Mouse (Mus musculus): Measurements from ENCODE around the gene Lypd6. TPM values are rescaled to one million over a fixed set of nuclear protein-coding genes. Genes with fewer than 3 reads are reported as not detected.
A peak's percentile ranks its signal among the peaks of the same experiment; 100 is the strongest.

Gene Lypd6
- polyA plus RNA-seq (2015; fragmentation: Nextera tagmentation; extraction: Ambion mirVana): 1.7 and 1.8 TPM in 2 replicates

DNA sequence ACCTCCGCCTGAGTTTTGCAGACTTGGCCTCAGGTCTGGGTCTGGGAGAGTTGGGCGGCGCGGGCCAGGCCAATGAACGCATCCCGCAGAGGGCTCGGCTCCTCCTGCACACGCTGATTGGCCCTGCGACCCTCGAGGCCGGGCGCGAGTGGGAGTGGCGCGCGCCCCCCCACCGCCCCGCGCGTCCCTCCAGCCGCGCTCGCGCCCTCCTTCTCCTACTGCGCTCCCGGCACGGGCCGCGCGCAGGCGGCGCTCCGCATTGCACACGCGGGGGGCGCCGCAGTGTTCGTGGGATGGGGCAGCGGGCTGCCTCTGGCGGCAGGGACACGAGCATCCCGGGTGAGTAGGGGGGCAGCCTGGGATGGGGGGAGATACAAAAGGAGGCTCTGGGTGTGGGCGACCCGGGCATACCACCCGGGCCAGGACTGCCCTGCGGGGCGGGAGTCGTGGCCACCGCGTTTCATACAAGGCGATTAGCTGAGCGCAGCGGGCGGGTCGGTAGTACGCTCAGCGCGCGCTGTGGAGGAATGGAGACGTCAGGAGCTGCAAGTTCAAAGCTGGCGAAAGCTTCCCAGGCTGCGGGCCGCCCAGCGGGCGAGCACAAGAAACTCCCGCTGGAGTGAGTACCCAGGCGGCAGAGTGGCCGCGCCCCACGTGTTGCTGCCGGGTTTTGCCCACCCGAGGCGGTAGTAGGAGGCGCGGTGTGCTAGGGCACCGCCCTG lies at the start of gene Lypd6:
Lypd6 (plus strand) TSS at position 184 of the 722 bp plus-strand sequence.
- Histone ChIP-seq H3K9me3 (ENCODE audit: control insufficient read depth, low read length) (no peaks in the 10 kb centered on the region), H3K4me3 (ENCODE audit: low read length) (peak within 1 kb of the TSS; percentile 62), H3K4me1 (replicated peaks; ENCODE audit: control insufficient read depth, insufficient read depth, low read length) (peaks cover 3% of the 10 kb centered on the region; the same call in 1 of the 2 replicates), H3K36me3 (ENCODE audit: control insufficient read depth, insufficient read depth, low read length) (no peaks in the 10 kb centered on the region), H3K27ac (ENCODE audit: low read length) (no peak within 1 kb of the TSS), H3K4me2 (ENCODE audit: low read depth, low read length) (peak within 1 kb of the TSS; percentile 98), H3K27me3 (ENCODE audit: control insufficient read depth, insufficient read depth, low read depth, low read length) (peaks cover 14% of the 10 kb centered on the region), H3K9ac (ENCODE audit: low read length) (peak within 1 kb of the TSS; percentile 57)
- ATAC-seq (ENCODE audit: low read depth): peak; percentile 99
- WGBS: under 1% methylated on average over 62 of the region's 76 CpGs

DNA sequence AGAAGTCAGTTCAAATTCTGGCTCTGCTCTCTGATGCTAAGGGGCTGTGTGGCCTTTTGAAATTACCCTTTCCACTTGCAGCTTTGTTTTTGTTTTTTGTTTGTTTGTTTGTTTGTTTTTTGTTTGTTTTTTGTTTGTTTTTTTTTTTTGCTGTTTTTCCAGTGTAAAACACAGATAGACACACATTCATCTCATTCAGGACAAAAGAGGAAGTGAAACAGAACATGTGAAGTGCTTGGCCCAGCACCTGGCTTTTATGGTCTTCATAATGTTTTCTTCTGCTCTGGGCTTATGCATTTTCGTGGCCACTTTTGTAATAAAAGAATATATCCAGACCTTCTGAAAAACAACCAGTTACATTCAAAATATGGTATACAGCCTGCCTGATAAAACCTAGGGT lies 46.8 kb upstream of the Lypd6 start:
- Histone ChIP-seq H3K27ac (ENCODE audit: low read length) (no peak overlapping the region), H3K4me3 (ENCODE audit: low read length) (no peak overlapping the region), H3K27me3 (ENCODE audit: control insufficient read depth, insufficient read depth, low read depth, low read length) (no peaks in the 10 kb centered on the region), H3K9me3 (ENCODE audit: control insufficient read depth, low read length) (no peaks in the 10 kb centered on the region), H3K9ac (ENCODE audit: low read length) (no peak overlapping the region), H3K36me3 (ENCODE audit: control insufficient read depth, insufficient read depth, low read length) (no peaks in the 10 kb centered on the region), H3K4me2 (ENCODE audit: low read depth, low read length) (no peak overlapping the region), H3K4me1 (replicated peaks; ENCODE audit: control insufficient read depth, insufficient read depth, low read length) (no peaks in the 10 kb centered on the region)
- ATAC-seq (ENCODE audit: low read depth): no peak
- WGBS: 75% methylated on average over 1 of the region's 1 CpGs

DNA sequence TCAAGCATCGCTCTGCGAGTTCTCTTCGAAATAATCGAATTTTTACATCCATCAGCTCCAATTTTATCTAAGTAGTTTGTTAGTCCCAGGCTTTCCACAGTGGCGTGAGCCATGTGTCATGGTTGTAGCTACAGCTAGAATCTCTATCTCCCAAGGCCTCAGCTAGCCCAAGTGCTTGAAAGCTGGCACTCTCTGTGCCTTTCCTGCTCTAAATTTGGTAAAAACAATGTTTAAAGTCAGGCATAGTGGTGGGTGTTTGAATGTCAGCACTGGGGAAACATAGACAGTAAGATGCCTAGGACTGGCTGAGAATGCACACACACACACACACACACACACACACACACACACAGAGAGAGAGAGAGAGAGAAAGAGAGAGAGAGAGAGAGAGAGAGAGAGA lies 40.7 kb upstream of the Lypd6 start:
- no peaks in the 10 kb centered on the region for H3K9me3 ChIP-seq (ENCODE audit: control insufficient read depth, low read length)
- 77% methylated on average over 5 of the region's 5 CpGs for WGBS
- H3K4me2 ChIP-seq (ENCODE audit: low read depth, low read length): no peak overlapping the region
- no peaks in the 10 kb centered on the region for H3K27me3 ChIP-seq (ENCODE audit: control insufficient read depth, insufficient read depth, low read depth, low read length)
- H3K27ac ChIP-seq (ENCODE audit: low read length): no peak overlapping the region
- ATAC-seq (ENCODE audit: low read depth): no peak
- H3K9ac ChIP-seq (ENCODE audit: low read length): no peak overlapping the region
- no peak overlapping the region for H3K4me3 ChIP-seq (ENCODE audit: low read length)
- no peaks in the 10 kb centered on the region for H3K4me1 ChIP-seq (replicated peaks; ENCODE audit: control insufficient read depth, insufficient read depth, low read length)
- H3K36me3 ChIP-seq (ENCODE audit: control insufficient read depth, insufficient read depth, low read length): no peaks in the 10 kb centered on the region

DNA sequence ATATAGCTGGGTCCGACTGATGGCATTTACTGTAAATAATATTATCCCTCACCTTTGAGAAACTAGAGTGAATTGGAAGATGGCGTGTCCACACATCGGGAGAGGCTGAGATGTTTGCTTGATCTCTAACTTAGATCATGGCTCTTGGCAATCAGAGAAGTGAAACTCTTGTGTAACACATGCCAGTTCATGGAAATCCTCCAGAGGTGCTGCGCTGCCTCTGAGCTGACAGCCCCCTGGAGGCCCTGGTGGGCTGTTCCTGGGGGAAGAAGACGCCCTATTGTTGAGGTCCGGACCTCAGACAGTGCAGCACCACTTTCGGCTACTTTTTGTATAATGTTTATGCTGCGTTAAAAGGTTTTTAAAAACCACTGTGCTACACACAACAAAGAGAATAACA lies 37.3 kb upstream of the Lypd6 start:
- Histone ChIP-seq H3K27me3 (ENCODE audit: control insufficient read depth, insufficient read depth, low read depth, low read length) (no peaks in the 10 kb centered on the region), H3K4me3 (ENCODE audit: low read length) (no peak overlapping the region), H3K4me1 (replicated peaks; ENCODE audit: control insufficient read depth, insufficient read depth, low read length) (no peaks in the 10 kb centered on the region), H3K9me3 (ENCODE audit: control insufficient read depth, low read length) (no peaks in the 10 kb centered on the region), H3K9ac (ENCODE audit: low read length) (no peak overlapping the region), H3K36me3 (ENCODE audit: control insufficient read depth, insufficient read depth, low read length) (no peaks in the 10 kb centered on the region), H3K27ac (ENCODE audit: low read length) (no peak overlapping the region), H3K4me2 (ENCODE audit: low read depth, low read length) (no peak overlapping the region)
- ATAC-seq (ENCODE audit: low read depth): no peak
- 64% methylated on average over 8 of the region's 8 CpGs for WGBS

DNA sequence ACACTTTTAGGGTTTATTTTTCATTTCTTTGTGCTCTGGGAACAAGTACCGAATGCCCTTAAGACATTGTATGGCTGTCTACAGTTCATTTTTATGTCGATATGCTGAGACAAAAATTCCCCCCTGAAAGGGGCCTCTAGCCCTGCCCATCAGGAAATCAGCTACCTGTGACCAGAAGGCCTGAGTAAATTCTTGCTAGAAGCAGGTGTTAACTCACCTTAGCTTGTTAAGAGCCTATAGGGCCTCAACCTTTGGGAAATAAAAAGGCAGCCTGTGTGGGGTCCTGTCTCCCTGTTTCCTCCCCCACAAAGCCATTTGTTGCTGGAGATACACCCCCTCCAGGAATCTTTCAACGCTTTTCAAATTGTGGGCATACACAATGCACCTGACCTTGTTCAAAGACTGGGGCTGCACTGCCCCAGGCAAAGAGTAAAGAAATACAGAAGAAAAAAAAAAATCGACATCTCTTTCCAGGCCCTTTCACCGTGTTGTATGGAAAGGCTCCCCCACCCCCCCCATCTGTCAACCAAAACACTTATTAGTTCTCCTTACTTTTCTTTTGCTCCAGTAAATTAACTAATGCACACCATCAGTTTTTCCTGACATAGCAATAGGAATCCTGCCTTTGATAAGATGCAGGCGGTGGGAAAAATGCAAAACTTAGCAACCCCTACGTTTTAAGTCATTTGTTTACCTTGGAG lies 21.9 kb upstream of the Lypd6 start:
- H3K4me1 ChIP-seq (replicated peaks; ENCODE audit: control insufficient read depth, insufficient read depth, low read length): no peaks in the 10 kb centered on the region
- H3K4me3 ChIP-seq (ENCODE audit: low read length): no peak overlapping the region
- H3K27ac ChIP-seq (ENCODE audit: low read length): no peak overlapping the region
- H3K9me3 ChIP-seq (ENCODE audit: control insufficient read depth, low read length): 0 out of 2 replicates have a peak, but pooled peaks cover 2% of the 10 kb centered on the region
- H3K27me3 ChIP-seq (ENCODE audit: control insufficient read depth, insufficient read depth, low read depth, low read length): no peaks in the 10 kb centered on the region
- 53% methylated on average over 7 of the region's 7 CpGs for WGBS
- no peak overlapping the region for H3K4me2 ChIP-seq (ENCODE audit: low read depth, low read length)
- no peaks in the 10 kb centered on the region for H3K36me3 ChIP-seq (ENCODE audit: control insufficient read depth, insufficient read depth, low read length)
- no peak overlapping the region for H3K9ac ChIP-seq (ENCODE audit: low read length)
- no peak for ATAC-seq (ENCODE audit: low read depth)

DNA sequence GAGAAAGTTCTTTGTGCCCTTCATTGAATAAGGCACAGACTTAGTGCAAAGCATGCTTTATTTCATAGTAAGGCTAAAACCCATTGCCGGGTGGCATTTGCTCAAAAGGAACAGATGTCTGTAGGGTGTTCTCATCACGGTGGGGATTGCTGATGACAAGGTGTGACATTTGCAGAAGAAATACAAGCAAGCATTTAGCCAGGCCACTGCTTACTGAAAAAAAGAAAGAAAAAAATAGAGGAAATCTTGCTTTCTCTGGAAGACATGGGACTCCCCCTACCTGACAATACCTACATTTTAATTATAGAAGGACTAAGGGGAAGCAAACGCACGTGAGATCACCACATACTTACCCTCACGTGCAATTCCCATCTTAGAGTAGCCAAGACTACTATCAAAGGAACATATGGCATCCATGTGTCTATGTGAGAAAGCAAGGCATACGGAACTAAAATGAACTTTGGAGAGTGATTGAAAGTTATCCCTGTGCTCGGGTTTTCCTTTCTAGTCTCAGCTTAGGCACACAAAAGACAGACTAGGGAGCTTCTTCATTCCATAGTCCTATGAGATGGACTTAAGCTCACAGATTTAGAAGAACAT lies 21.3 kb upstream of the Lypd6 start:
- H3K9me3 ChIP-seq (ENCODE audit: control insufficient read depth, low read length): 0 out of 2 replicates have a peak, but pooled peaks cover 2% of the 10 kb centered on the region
- WGBS: 69% methylated on average over 7 of the region's 7 CpGs
- H3K9ac ChIP-seq (ENCODE audit: low read length): no peak overlapping the region
- H3K27me3 ChIP-seq (ENCODE audit: control insufficient read depth, insufficient read depth, low read depth, low read length): no peaks in the 10 kb centered on the region
- H3K4me3 ChIP-seq (ENCODE audit: low read length): no peak overlapping the region
- H3K36me3 ChIP-seq (ENCODE audit: control insufficient read depth, insufficient read depth, low read length): no peaks in the 10 kb centered on the region
- H3K4me1 ChIP-seq (replicated peaks; ENCODE audit: control insufficient read depth, insufficient read depth, low read length): no peaks in the 10 kb centered on the region
- no peak overlapping the region for H3K27ac ChIP-seq (ENCODE audit: low read length)
- ATAC-seq (ENCODE audit: low read depth): no peak
- H3K4me2 ChIP-seq (ENCODE audit: low read depth, low read length): no peak overlapping the region

DNA sequence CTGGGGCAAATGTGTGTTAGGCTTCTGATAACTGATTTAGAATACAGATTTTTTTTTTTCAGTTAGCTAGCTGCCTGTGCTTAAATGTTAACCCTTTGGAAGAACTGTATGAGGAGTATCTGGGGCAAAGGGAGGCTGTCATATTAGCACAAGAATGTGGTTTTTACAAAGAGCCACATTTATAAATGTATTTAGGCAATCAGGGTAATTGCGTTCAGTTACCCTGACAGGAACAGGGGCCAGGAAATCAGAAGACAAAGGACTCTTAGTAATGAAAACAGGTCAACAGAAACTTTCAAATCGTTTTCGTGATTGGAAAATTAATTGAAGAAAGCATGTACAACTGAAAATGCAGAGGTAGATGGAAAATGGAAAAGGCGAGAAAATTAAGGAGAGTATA lies 20.4 kb upstream of the Lypd6 start:
- no peak overlapping the region for H3K27ac ChIP-seq (ENCODE audit: low read length)

DNA sequence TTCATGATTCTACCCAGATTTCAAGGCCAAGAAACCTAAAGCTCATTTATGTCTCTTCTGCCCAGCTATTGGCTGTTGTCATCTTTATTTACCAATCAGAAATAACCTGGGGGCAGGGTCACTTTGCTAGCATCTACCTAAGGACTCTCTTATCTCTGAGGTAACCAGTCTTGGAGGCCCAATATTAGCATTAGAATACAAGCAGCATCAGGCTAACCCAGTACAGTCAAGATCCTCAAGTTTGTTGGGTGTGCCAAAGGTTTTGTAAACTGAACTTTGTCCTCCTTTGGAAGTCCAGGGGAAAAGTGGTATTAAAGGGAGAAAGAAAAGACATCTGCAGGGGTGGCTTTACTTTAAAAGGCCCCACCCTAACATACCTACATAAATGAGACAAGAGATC lies 17.8 kb upstream of the Lypd6 start:
- no peak for ATAC-seq (ENCODE audit: low read depth)
- H3K4me1 ChIP-seq (replicated peaks; ENCODE audit: control insufficient read depth, insufficient read depth, low read length): no peaks in the 10 kb centered on the region
- H3K4me3 ChIP-seq (ENCODE audit: low read length): no peak overlapping the region
- H3K9ac ChIP-seq (ENCODE audit: low read length): no peak overlapping the region
- H3K4me2 ChIP-seq (ENCODE audit: low read depth, low read length): no peak overlapping the region
- no peak overlapping the region for H3K27ac ChIP-seq (ENCODE audit: low read length)
- H3K27me3 ChIP-seq (ENCODE audit: control insufficient read depth, insufficient read depth, low read depth, low read length): no peaks in the 10 kb centered on the region
- no peaks in the 10 kb centered on the region for H3K36me3 ChIP-seq (ENCODE audit: control insufficient read depth, insufficient read depth, low read length)
- no peaks in the 10 kb centered on the region for H3K9me3 ChIP-seq (ENCODE audit: control insufficient read depth, low read length)

More for the DNA sequence above, 20.4 kb upstream of the Lypd6 start:
- Histone ChIP-seq H3K4me1 (replicated peaks; ENCODE audit: control insufficient read depth, insufficient read depth, low read length) (no peaks in the 10 kb centered on the region), H3K27me3 (ENCODE audit: control insufficient read depth, insufficient read depth, low read depth, low read length) (no peaks in the 10 kb centered on the region), H3K4me2 (ENCODE audit: low read depth, low read length) (no peak overlapping the region), H3K9me3 (ENCODE audit: control insufficient read depth, low read length) (0 out of 2 replicates have a peak, but pooled peaks cover 1% of the 10 kb centered on the region), H3K36me3 (ENCODE audit: control insufficient read depth, insufficient read depth, low read length) (no peaks in the 10 kb centered on the region), H3K4me3 (ENCODE audit: low read length) (no peak overlapping the region), H3K9ac (ENCODE audit: low read length) (no peak overlapping the region)
- 81% methylated on average over 4 of the region's 4 CpGs for WGBS
- no peak for ATAC-seq (ENCODE audit: low read depth)

DNA sequence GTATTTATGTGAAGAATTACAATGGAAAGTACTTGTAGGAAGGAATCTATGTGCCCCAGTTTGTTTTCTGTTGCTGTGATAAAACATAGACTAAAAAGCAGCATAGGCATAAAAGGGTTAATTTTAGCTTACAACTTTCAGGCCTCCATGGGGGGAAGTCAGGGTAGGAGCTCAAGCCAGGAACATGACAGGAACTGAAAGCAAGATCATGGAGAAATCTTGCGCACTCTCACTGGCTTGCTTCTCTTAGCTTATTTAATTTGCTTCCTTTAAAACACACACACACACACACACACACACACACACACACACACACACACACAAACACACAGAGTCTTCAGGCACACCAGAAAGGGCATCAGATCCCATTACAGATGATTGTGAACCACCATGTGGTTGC lies 12.3 kb upstream of the Lypd6 start:
- no peak overlapping the region for H3K27ac ChIP-seq (ENCODE audit: low read length)
- no peaks in the 10 kb centered on the region for H3K9me3 ChIP-seq (ENCODE audit: control insufficient read depth, low read length)
- H3K4me2 ChIP-seq (ENCODE audit: low read depth, low read length): no peak overlapping the region
- no peaks in the 10 kb centered on the region for H3K27me3 ChIP-seq (ENCODE audit: control insufficient read depth, insufficient read depth, low read depth, low read length)
- H3K4me1 ChIP-seq (replicated peaks; ENCODE audit: control insufficient read depth, insufficient read depth, low read length): no peaks in the 10 kb centered on the region
- H3K9ac ChIP-seq (ENCODE audit: low read length): no peak overlapping the region
- 74% methylated on average over 1 of the region's 1 CpGs for WGBS
- no peak for ATAC-seq (ENCODE audit: low read depth)
- no peak overlapping the region for H3K4me3 ChIP-seq (ENCODE audit: low read length)
- H3K36me3 ChIP-seq (ENCODE audit: control insufficient read depth, insufficient read depth, low read length): no peaks in the 10 kb centered on the region
